ENCODE assay signal across 12 mouse cellular contexts in genomic region chr5:99487009-99487858, GRCm38 (mm10).
DNase-seq lines count a peak whose midpoint lies in the region; ATAC-seq and TF ChIP-seq lines count a peak whose summit lies in the region.
"Had no signal": no experiment of that assay in that cellular context is flagged by ENCODE, and none has a peak within 500 bp of the region (broad histone marks: within the 10 kb centered on the region; RNA-seq: fewer than 3 reads in every experiment).

No protein-coding gene starts in this region.

- no peaks in the 10 kb centered on the region for H3K36me3 ChIP-seq in hindbrain, postnatal 0 days (ENCODE audit: insufficient read depth, low read length)
- no peaks in the 10 kb centered on the region for H3K36me3 ChIP-seq in hindbrain, embryonic 10.5 days
- H3K36me3 ChIP-seq in lung, embryonic 14.5 days (ENCODE audit: insufficient read depth), result no peaks in the 10 kb centered on the region
- H3K36me3 ChIP-seq in forebrain, embryonic 14.5 days (ENCODE audit: control insufficient read depth, insufficient read depth, low read length), result no peaks in the 10 kb centered on the region
- no peaks in the 10 kb centered on the region for H3K36me3 ChIP-seq in neural tube, embryonic 14.5 days (ENCODE audit: control insufficient read depth, insufficient read depth, low read length)
- H3K36me3 ChIP-seq: heart, embryonic 13.5 days; liver, embryonic 13.5 days had no signal

- TF ChIP-seq CTCF in hindbrain, postnatal 0 days (IDR thresholded peaks at IDR 0.05; ENCODE audit: low read depth), result no peak
- no peak for TF ChIP-seq CTCF in lung, embryonic 14.5 days (IDR thresholded peaks at IDR 0.05; ENCODE audit: low read depth)
- TF ChIP-seq CTCF in lung, adult 2 months (IDR thresholded peaks at IDR 0.05; ENCODE audit: insufficient read depth, low read length), result no peak

- no peak for TF ChIP-seq POLR2A in lung, adult 2 months (IDR thresholded peaks at IDR 0.05; ENCODE audit: borderline replicate concordance, extremely low read depth, low read depth, low read length)

- H3K27me3 ChIP-seq in hindbrain, postnatal 0 days (ENCODE audit: insufficient read depth, low read length), result no peaks in the 10 kb centered on the region
- peaks cover 15% of the 10 kb centered on the region for H3K27me3 ChIP-seq in hindbrain, embryonic 10.5 days (ENCODE audit: insufficient read depth, poor library complexity, severe bottlenecking)
- H3K27me3 ChIP-seq in lung, embryonic 14.5 days (ENCODE audit: insufficient read depth, low read length), result no peaks in the 10 kb centered on the region
- H3K27me3 ChIP-seq in forebrain, embryonic 14.5 days (replicated peaks; ENCODE audit: control insufficient read depth, insufficient read depth, low read length), result 0 out of 2 replicates have a peak, but pooled peaks cover 2% of the 10 kb centered on the region
- no peaks in the 10 kb centered on the region for H3K27me3 ChIP-seq in neural tube, embryonic 14.5 days (ENCODE audit: control insufficient read depth, insufficient read depth, low read length)
- H3K27me3 ChIP-seq: heart, embryonic 13.5 days had no signal

- no peaks in the 10 kb centered on the region for H3K9me3 ChIP-seq in hindbrain, postnatal 0 days (ENCODE audit: low read length)
- H3K9me3 ChIP-seq in hindbrain, embryonic 10.5 days, result no peaks in the 10 kb centered on the region
- H3K9me3 ChIP-seq in lung, embryonic 14.5 days (ENCODE audit: low read depth, low read length), result no peaks in the 10 kb centered on the region
- no peaks in the 10 kb centered on the region for H3K9me3 ChIP-seq in forebrain, embryonic 14.5 days (replicated peaks; ENCODE audit: control insufficient read depth, low read length)
- H3K9me3 ChIP-seq in neural tube, embryonic 14.5 days (ENCODE audit: control insufficient read depth, low read length), result no peaks in the 10 kb centered on the region
- H3K9me3 ChIP-seq: heart, embryonic 13.5 days; liver, embryonic 13.5 days had no signal

- H3K4me2 ChIP-seq in hindbrain, postnatal 0 days (ENCODE audit: low read depth, low read length), result no peak overlapping the region
- H3K4me2 ChIP-seq in lung, embryonic 14.5 days, result no peak overlapping the region
- H3K4me2 ChIP-seq in forebrain, embryonic 14.5 days (ENCODE audit: low read length), result no peak overlapping the region
- H3K4me2 ChIP-seq in neural tube, embryonic 14.5 days (ENCODE audit: low read depth, low read length), result no peak overlapping the region
- H3K4me2 ChIP-seq: heart, embryonic 13.5 days; liver, embryonic 13.5 days; midbrain, embryonic 11.5 days had no signal

- peak; percentile 78 for ATAC-seq in hindbrain, postnatal 0 days
- peak; percentile 69; the same call in 1 of the 2 replicates for ATAC-seq in lung, embryonic 14.5 days (ENCODE audit: insufficient read depth)
- peak; percentile 87 for ATAC-seq in forebrain, embryonic 14.5 days
- ATAC-seq in neural tube, embryonic 14.5 days (ENCODE audit: low read depth), result peak; percentile 65
- no peak for ATAC-seq in cerebellum, adult (ENCODE audit: insufficient number of reproducible peaks, low FRiP score, low TSS enrichment)
- ATAC-seq in activated CD4-positive, CD25-positive, alpha-beta regulatory T cell, adult 4 months, result no peak

- 34% methylated on average over 5 of the region's 5 CpGs for WGBS in hindbrain, postnatal 0 days
- 76% methylated on average over 5 of the region's 5 CpGs for WGBS in hindbrain, embryonic 10.5 days
- WGBS in lung, embryonic 14.5 days, result 44% methylated on average over 5 of the region's 5 CpGs
- 68% methylated on average over 5 of the region's 5 CpGs for WGBS in lung, adult 2 months
- 15% methylated on average over 5 of the region's 5 CpGs for WGBS in forebrain, embryonic 14.5 days
- WGBS in neural tube, embryonic 14.5 days, result 37% methylated on average over 5 of the region's 5 CpGs

- DNase-seq in hindbrain, postnatal 0 days (ENCODE audit: low spot score), result peak; percentile 61
- DNase-seq in hindbrain, embryonic 10.5 days (ENCODE audit: low spot score), result no peak
- peak; percentile 70 for DNase-seq in lung, embryonic 14.5 days
- DNase-seq in lung, adult 2 months, result no peak
- peak; percentile 78 for DNase-seq in forebrain, embryonic 14.5 days (ENCODE audit: low spot score)
- DNase-seq: adrenal gland, adult 2 months; liver, embryonic 13.5 days had no signal

- 0 out of 2 replicates have a peak, but pooled peaks cover 6% of the 10 kb centered on the region for H3K4me1 ChIP-seq in hindbrain, postnatal 0 days (ENCODE audit: insufficient read depth, low read length)
- H3K4me1 ChIP-seq in hindbrain, embryonic 10.5 days (replicated peaks), result 0 out of 2 replicates have a peak, but pooled peaks cover 2% of the 10 kb centered on the region
- 0 out of 2 replicates have a peak, but pooled peaks cover 6% of the 10 kb centered on the region for H3K4me1 ChIP-seq in lung, embryonic 14.5 days (ENCODE audit: insufficient read depth)
- no peaks in the 10 kb centered on the region for H3K4me1 ChIP-seq in lung, adult 2 months (ENCODE audit: control insufficient read depth, insufficient read depth, low read length)
- H3K4me1 ChIP-seq in forebrain, embryonic 14.5 days (ENCODE audit: control insufficient read depth, insufficient read depth, low read length), result peaks cover 9% of the 10 kb centered on the region; the same call in 1 of the 2 replicates
- H3K4me1 ChIP-seq in neural tube, embryonic 14.5 days (ENCODE audit: control insufficient read depth, insufficient read depth, low read length), result peaks cover 4% of the 10 kb centered on the region; the same call in 1 of the 2 replicates

- no peak overlapping the region for H3K4me3 ChIP-seq in hindbrain, postnatal 0 days (ENCODE audit: low read length)
- no peak overlapping the region for H3K4me3 ChIP-seq in hindbrain, embryonic 10.5 days
- H3K4me3 ChIP-seq in lung, embryonic 14.5 days (ENCODE audit: low read depth, low read length), result no peak overlapping the region
- no peak overlapping the region for H3K4me3 ChIP-seq in lung, adult 2 months (replicated peaks; ENCODE audit: extremely low read depth, low read depth, low read length)
- H3K4me3 ChIP-seq in forebrain, embryonic 14.5 days (ENCODE audit: low read depth, low read length), result no peak overlapping the region
- no peak overlapping the region for H3K4me3 ChIP-seq in neural tube, embryonic 14.5 days (ENCODE audit: low read depth, low read length)
- H3K4me3 ChIP-seq: heart, embryonic 13.5 days; liver, embryonic 13.5 days had no signal

- H3K9ac ChIP-seq in hindbrain, postnatal 0 days (replicated peaks; ENCODE audit: low read length), result no peak overlapping the region
- no peak overlapping the region for H3K9ac ChIP-seq in lung, embryonic 14.5 days
- no peak overlapping the region for H3K9ac ChIP-seq in forebrain, embryonic 14.5 days (ENCODE audit: low read length)
- no peak overlapping the region for H3K9ac ChIP-seq in neural tube, embryonic 14.5 days (replicated peaks; ENCODE audit: low read depth, low read length)
- H3K9ac ChIP-seq: heart, embryonic 13.5 days; liver, embryonic 13.5 days had no signal

- H3K27ac ChIP-seq in hindbrain, postnatal 0 days, result no peak overlapping the region
- H3K27ac ChIP-seq in hindbrain, embryonic 10.5 days, result no peak overlapping the region
- no peak overlapping the region for H3K27ac ChIP-seq in lung, embryonic 14.5 days (ENCODE audit: low read depth)
- 0 out of 2 replicates have a peak overlapping the region, but pooled peaks have one; percentile 35 for H3K27ac ChIP-seq in forebrain, embryonic 14.5 days (ENCODE audit: low read depth, low read length)
- no peak overlapping the region for H3K27ac ChIP-seq in neural tube, embryonic 14.5 days (ENCODE audit: low read depth, low read length)
- H3K27ac ChIP-seq: heart, embryonic 13.5 days; liver, embryonic 13.5 days had no signal

Comparison
In these comparisons a context has a peak if more than half of its experiments do, and no peak if none do; other contexts are left out.
1. DNase-seq: peak in hindbrain, postnatal 0 days (single experiment), lung, embryonic 14.5 days (single experiment) and forebrain, embryonic 14.5 days (single experiment); none in hindbrain, embryonic 10.5 days (single experiment) and lung, adult 2 months (single experiment).
2. ATAC-seq: peak in hindbrain, postnatal 0 days (single experiment), lung, embryonic 14.5 days (single experiment), forebrain, embryonic 14.5 days (single experiment) and neural tube, embryonic 14.5 days (single experiment); none in cerebellum, adult (single experiment) and activated CD4-positive, CD25-positive, alpha-beta regulatory T cell, adult 4 months (single experiment).